Mouse (Mus musculus) T-helper 17 cell (primary cell): Measurements from ENCODE around the gene Ralgps2.

ENCODE experiments used
- in situ Hi-C, 2 experiments: fragments of 300-600 bp; cut with MboI, MseI; formaldehyde crosslinking; loops; 1 replicate in 1 of 2; 2 replicates in 1 of 2; pipeline ENCODE4 v1.15.1; 2025; ENCODE audit warnings: high pct_unique_total_duplicates in 2 of 2

Ralgps2 gene

DNA sequence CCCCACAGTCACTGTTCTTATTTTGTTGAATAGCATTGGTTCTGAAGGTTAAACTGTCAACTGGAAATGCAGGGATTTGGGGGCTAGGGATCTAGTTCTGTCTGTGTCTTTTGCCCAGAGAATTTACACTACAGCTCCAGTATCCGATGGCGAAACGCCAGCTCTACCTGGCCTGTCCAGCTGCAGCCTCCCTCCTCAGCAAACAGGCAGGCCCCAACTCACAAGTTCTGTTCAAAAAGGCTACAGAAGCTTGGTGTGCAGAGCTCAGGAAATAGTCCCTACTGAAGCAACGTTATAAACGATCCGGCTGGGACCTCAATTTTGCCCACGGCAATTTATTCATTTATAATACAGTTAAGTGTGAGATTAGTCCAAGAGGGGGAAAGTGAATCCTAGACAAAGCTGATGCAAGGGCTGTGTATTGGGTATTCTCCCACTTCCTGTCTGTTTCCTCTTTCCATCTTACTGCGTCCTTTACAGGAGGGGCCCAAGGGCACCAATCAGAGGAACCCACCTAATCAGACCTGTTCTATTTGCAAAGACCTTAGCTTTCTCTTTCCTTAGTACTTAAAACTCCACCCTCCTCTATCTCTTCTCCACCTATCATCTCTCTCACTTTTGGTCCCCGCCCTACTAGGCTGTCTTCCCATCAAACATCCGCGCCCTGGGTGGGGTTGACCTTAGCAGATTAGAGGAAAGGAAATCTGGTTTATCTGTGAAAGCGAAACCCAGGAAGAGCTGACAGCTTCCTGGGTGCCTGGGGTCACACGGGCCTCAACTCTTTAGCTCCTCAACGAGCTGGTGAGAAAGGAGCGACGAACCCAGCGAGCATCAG lies 16.7 kb upstream of the Ralgps2 start:
- in situ Hi-C loops: no loop called here

DNA sequence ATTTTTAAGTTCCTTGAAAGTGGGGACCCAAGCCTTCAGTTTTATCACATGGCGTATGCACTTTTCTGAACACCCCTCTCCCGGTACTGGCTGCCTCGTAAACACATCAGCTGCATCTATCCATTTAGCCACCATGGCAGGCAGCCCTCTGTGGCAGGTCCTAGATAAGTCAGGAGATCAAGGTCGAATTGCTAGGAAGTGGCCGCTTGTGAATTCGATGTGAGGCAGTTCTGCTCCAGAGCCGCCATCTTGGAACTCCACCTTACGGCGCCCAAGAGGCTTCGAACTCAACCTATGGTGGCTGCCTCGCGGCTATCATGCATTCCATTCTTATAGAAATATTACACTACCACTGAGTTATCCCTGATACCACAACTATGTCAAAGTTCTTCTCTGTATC lies 14.8 kb upstream of the Ralgps2 start:
- in situ Hi-C loops: no loop called here

DNA sequence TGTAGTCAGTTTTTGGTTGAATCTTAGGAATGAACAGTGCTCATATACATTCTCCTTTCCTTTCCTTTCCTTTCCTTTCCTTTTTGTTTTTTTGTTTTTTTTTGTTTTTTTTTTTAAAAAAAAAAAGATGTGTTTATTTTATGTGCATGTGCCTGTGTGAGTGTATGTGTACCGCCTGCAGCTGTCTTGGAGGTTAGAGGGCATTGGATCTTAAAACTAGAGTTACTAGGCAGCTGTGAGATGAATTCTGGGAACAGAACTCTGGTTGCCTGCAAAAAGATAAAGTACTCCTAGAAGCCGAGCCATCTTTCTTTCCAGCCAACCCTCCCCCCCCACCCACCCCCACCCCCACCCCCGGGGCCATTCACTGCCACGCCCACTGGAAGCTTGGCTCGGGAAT lies 10.9 kb upstream of the Ralgps2 start:
- in situ Hi-C loops: no loop called here

DNA sequence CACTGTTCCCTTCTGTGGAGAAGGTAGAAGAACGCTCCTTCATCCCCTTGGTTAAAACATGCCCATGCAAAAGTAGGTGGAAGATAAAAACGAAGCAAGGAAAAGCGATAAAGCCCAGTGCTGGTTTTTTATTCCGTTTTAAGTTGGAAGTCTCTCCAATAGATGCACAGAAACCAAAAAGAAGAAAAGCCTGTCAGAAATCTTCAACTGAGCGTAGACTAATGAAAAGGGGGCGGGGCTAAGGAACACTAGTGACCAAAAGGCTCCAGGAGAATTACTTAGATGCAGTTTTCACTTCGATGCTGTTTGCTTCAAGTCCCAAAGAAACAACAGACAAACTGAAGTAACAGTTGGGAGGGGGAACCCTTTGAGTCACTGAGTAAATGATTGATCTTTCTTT lies 1.2 kb upstream of the Ralgps2 start:
- in situ Hi-C loops: no loop called here

DNA sequence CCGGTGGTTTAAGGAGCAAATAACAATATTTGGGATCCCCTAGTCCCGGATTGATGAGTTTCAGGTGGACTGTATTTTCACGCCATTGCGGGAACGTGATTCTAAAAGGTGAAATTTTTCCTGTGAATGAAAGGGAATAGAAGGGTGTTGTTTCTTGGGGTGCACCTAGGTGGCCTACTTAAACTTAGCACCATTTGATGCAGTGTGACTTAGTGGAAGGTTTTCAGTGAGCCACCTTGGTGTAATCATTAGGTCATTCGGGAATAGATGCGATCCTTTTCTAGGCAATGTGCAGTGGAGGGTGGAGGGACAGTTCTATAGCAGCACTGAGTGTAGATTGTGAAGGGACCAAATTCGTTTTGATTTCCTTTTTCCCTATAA lies 706 bp upstream of the Ralgps2 start:
- in situ Hi-C loops: no loop called here

DNA sequence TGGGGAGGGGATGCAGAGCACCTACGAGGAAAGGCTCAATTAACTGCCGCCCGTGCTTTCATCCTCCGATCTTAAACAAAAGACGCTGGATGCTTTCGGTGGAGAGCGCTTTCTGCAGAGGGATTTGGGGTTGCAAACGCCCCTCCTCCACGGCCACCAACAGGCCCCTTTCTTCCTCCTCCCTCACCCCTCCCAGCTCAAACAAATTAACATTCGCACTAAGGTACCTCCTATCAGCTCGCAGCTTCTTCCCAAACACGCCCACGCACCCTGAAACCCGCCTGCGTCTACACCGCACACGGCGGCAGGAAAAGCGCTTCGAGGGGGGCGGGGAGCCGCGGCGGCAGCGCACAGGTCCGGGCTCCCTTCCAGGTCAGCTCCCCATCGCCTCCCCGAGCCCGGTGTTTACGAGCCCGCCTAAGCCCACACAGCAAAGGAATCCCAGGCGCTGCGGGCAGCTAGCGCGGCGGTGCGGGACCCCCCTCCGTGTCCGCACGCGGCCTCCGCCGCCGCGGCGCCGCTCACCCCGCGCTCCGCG lies 652 bp downstream of the Ralgps2 start:
- in situ Hi-C loops: no loop called here

DNA sequence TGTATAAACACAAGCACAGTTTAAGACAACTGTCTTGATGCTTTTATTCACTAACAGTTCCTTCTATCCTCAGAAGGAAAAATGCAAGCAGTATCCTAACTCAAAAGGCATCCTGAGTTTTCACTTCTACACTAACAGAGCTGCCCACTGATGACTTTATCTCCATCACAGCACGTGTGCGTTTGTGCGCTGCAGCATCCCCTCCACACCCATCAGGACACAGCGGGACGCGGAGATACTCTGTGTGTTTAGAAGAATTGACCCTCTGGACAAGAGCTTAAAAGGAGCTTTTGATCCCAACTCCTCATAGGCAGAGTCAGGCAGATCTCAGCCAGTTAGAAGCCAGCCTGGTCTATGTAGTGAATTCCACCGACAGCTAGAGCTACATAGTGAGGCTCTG lies 2.0 kb downstream of the Ralgps2 start:
- in situ Hi-C loops: no loop called here

DNA sequence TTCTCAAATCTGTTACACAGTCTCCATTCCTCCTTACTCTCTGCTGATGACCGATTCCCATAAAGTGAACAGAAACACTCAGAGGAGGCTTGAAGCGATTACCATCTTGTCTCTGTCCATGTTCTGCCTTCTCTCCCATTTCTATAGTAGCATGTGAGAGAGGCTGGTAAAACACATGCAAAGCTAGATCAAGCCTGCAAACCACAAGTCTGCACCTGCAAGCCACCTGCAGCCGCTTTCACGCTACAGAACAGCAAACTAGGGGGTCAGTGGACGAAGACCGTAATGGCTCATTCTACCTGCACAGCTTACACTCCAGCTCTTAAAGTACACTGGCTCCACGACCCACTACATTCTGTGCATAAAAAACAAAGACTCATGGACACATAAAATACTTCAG lies 5.7 kb downstream of the Ralgps2 start:
- in situ Hi-C loops: no loop called here

DNA sequence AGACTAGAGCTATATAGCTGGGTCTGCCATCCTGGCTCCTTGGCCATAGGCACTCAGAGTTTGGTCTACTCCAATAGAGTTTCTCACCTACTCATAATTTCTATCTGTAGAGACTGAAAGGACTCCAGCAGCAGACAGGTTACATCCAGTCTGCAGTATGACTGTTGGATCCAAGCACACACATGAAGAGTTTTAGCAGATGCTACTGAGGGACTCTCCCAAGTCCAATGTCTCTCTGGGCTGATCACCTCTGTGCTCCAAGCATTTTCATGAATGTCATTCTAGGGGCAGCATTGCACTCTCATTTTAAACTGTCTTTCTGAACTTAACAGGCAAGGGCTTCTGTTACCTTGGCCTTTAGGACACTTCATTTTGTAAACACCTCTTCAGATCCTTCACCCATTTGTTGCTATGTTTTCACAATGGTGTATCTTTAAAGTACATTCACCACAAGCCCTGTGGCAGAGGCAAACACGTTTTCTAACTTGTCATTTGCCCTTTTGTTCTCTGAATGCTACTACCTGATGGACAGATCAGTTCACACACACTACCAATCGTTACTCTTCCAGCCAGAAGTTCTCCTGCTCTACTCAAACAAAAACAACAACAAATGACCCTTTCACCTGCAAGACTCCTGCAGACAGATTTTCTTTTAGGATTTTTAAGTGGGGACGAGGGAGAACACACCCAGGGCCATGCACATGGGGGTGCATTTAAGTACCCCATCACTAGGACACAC lies 7.2 kb downstream of the Ralgps2 start:
- in situ Hi-C loops: no loop called here

DNA sequence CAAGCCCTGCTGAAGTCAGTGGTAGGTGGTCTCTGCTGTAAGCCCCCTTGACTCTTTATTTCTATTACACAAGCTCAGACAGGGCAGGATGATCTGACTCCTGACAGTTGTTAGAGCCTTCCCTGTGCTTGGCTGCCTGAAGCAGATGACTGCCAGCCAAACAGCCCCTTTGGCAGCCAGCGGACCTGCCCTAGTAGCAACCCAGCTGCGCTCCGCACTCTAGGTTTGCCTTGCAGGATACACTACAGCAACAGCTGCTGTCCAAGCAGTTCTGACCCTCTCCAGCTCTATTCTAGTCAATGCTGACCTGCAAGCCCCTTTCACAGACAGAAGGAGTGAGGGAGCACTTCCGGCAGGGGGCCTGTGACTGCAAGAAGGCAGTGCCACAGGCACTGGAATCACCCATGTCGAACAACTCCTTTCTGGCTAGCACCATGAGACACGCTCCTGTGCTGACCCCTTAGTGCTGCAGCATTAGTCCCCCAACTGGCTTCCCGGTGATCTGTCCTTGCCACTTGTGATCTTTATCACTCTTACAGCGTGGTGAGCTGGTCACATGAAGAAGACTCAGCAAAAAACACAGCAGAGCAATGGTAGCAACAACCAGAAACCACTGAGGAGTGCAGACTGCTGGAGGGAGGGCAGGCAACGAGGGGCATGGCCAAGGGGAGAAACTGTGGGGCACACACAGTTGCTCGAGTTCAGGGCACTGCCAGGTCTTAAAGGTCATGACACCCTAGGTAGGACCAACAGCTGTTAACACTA lies 8.1 kb downstream of the Ralgps2 start:
- in situ Hi-C loops: no loop called here

DNA sequence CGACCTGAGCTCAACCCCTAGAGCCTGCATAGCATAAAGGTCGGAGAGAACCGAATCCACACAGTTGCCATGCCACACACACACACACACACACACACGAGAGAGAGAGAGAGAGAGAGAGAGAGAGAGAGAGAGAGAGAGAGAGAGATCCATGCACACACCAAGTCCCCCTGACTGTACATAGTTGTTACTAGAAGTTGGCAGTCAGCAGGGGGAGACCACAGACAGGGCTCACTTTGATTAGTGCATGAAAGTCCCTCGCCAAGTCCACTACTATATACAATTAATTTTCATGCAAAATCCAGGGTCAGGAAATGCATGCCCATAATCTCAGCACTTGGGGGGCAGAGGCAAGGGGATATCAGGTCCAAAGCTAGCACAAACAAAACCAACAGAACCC lies 9.2 kb downstream of the Ralgps2 start:
- in situ Hi-C loops: no loop called here

DNA sequence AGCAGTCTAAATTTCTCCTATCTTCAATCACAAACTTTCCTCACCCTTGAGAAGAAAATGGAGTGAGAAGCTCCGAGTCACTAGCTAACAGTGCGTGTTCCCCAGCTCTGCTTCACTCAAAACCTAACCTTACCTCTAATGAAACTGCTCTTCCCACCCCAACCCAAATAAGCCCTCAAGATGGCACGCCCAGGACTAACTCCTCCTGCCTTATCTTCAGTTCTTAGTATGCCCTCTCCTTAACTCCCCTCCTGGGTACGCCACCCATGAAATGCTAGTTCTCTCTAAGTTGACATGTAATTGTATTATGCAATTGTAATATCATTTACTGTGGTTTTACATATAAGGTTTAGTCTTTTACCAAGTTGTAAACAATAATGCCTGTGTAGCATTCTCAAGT lies 11.2 kb downstream of the Ralgps2 start:
- in situ Hi-C loops: no loop called here

DNA sequence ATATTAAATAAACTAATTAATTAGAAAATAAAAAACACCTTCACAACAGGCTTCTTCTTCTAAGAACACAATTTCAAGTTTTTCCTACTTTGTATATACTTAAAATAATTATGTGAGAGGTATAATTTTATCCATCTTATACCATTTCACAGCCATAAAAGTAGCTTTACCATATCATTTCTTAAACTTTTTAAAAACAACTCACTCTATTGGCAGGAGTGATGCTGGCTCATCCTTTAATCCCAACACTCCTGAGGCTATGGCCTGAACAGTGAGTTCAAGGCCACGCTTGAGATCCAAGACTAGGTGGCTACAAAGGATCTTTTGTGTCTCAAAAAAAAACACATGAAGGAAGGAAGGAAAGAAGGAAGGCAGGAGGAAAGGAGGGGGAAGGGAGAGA lies 15.9 kb downstream of the Ralgps2 start:
- in situ Hi-C loops: loop anchor here in 1 of 2 experiments (25.0 kb wide), 1 partner anchor 1761 kb away; the partner anchor contains the start of gene Stx6

DNA sequence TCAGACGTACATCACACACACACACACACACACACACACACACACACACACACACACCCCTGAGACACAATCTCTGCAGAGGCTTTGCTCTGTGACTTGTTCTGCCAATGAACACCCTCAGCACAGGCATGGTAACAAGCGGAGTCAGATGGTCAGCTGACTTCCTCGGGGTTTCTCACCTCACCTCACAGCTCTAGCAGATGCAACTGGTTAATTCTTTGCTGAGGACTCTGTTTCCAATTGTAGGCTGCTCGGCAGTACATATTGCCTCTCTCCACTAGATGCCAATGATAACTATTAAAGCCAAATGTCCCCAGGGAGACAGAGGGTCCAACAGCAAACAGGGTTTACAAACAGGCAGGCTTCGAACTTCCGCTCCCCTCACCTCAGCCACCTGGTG lies 16.5 kb downstream of the Ralgps2 start:
- in situ Hi-C loops: loop anchor here in 1 of 2 experiments (25.0 kb wide), 1 partner anchor 1761 kb away; the partner anchor contains the start of gene Stx6

DNA sequence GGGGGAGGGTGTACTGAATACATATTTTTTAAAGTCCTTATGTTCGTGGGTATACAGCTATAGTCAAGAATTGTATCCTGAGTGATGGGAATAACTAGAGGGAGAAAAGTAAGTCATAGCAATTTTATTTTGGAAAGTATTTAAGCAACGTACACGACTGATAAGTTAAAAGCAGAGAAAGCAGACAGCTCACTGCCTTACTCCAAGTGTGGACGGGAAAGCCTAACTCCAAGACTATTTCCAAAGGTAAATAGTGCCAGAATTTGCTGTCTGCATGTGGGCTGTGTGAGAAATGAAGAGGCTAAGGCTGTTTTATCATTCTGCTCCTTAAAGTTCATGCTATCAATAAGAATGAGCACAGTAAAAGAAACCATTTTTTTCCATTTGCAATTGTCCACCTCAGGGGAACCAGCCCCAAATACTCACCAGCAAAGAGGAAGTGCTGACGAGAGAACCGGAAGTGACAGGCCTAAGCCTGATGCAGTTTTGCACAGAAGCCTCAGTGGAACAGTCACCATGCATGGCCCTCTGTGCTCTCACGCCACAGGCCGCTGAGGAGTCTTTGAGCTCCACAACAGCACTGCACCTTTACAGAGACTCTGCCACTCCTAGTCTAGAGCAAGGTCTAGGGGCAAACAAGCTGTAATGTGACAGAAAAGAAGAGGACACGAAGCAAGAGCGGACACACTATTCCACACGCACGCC lies 18.0 kb downstream of the Ralgps2 start:
- in situ Hi-C loops: loop anchor here in 1 of 2 experiments (25.0 kb wide), 1 partner anchor 1759 kb away; the partner anchor contains the start of gene Stx6

DNA sequence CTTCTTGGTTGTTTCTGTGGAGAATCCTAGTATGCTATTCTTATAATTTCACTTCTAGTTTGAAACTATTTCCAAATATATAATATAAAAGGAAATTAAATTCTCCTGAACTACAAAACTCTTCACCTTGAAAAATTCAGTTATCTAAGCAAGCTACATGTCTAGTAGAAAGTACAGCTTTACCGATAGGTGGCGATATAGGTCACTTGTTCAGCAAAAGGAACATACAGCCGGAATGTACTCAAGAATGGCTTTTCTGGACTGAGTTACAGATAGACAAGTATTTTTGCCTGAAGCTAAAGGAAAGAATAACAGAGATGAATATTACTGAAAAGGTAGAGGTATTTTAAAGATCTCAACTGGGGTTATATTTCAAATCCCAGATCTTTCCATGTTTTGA lies 22.0 kb downstream of the Ralgps2 start:
- in situ Hi-C loops: loop anchor here (5.0 to 25.0 kb wide), 2 partner anchors 160 to 1755 kb away; partner anchors contain the start of gene Stx6 (in 1 of the 2)

DNA sequence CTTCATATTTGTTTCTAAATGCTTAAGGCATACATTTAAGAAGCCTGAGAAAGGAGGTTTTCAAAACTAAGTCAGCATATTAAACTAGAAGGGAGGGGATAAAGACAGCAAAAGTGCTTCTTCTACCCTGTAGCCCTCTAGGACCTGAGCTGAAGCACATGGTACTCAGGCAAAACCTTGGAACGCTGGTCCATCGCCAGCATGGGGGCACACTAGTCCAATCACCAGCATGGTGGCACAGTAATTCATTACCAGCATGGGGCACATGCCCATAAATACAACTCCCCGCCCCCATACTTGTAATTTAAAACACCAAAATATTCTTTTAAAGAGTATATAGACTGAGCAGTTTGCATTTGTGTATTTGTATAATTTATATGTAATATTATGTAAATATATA lies 23.1 kb downstream of the Ralgps2 start:
- in situ Hi-C loops: loop anchor here (5.0 to 25.0 kb wide), 2 partner anchors 161 to 1754 kb away; partner anchors contain the start of gene Stx6 (in 1 of the 2)

DNA sequence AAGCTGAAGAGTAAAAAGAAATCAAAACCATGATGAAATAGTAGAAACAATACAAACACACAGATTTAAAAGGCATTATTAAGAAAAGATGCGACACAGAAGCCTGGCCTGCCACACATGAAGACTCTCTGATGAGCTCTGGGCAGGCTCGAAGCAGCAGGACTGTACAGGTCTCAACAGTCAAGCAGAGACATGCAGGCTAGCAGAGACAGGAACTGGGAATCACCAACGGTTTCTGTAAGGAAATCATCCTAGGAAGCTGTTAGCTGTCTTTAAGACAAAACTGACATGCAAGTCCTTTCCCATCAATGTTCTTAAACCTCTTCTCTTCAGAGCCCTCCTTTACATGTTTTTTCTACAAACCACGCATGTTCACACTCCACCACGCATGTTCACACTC lies 24.5 kb downstream of the Ralgps2 start:
- in situ Hi-C loops: loop anchor here (5.0 to 25.0 kb wide), 3 partner anchors 162 to 1753 kb away; partner anchors contain the start of gene Stx6 (in 1 of the 2)

DNA sequence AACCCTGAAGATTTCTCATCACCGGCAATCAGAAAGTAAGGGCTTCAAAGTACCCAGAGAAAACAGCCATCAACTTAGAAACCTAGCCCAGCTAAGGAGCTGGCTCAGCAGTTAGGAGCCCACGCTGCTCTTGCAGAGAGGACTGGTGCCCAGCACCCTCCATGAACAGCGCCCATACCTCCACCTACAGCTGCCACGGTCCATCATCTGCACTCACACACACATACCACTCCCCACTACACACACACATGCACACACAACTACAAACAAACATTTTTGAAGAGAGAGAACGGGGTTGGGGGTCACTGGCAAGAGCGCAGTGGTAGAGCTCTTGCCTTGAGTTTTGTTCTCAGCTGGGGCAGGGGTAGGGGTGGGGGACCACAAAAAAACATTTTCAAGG lies 26.2 kb downstream of the Ralgps2 start:
- in situ Hi-C loops: loop anchor here (5.0 to 25.0 kb wide), 2 partner anchors 171 to 1751 kb away; partner anchors contain the start of gene Stx6 (in 1 of the 2)

DNA sequence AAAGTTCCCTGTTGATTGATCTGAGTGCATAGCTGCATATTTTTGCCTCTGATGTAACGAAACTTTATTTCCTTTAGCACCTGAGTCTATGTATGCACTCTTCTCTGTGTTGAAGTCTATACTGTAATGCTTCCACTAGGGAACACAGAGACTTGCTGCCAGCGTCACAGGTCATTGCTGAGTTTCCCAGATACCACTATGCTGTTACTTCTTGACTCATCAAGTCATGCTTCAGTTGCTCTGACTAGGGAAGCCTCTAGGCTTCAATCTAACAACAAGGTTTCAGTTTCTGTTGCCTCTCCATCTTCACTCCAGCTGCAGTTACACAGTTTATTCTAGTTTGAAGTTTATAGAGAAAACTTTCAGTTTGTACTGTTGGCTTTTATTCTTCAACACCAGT lies 28.5 kb downstream of the Ralgps2 start:
- in situ Hi-C loops: loop anchor here (5.0 to 25.0 kb wide), 2 partner anchors 169 to 1749 kb away; partner anchors contain the start of gene Stx6 (in 1 of the 2)
